Mouse (Mus musculus) spleen, postnatal 36 days (tissue): ENCODE data around the gene Trmu.
"Not testable (repeated sequence)": the region's sequence is repeated elsewhere in the genome, so short reads cannot be mapped to it uniquely, and the experiment has no call there.

ENCODE experiments used
- DNase-seq, 2 experiments: peaks; one replicate each; pipeline ENCODE4 v3.0.0; 2022; ENCODE audit warnings: low spot score in 2 of 2, mixed read lengths in 1 of 2

Trmu gene

DNA sequence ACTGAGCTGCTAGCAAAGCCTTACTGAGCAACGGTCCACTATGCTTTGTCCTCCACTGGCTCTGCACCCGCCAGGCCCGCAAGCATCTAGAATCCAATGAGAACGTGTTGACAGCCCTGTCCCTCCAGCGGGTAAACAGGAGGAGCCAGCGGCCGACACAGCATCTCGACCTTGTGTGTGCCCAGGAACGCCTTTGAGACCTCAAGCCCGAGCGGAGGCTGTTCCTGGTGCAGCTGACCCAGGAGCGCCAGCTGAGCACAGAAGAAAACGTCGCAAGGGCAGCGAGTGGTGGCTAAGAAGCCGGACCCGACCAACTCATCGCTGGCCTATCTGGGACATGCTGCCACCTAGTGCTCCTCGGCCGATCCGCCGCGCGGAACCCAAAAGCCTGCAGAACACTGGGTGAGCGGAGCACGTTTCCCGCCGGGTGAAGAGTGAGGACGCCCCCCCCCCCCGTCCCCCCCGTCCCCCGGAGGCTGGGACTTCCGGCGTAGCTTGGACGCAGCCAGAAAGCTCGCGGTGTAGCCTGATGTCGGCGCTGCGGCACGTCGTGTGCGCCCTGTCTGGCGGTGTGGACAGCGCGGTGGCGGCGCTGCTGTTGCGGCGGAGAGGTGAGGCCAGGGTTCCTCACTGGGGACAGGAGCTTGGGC, at the start of gene Trmu:
TSS of gene Trmu (plus strand) at position 465 of the 650 bp plus-strand sequence.
- DNase-seq: peak; percentile 83 to 87

DNA sequence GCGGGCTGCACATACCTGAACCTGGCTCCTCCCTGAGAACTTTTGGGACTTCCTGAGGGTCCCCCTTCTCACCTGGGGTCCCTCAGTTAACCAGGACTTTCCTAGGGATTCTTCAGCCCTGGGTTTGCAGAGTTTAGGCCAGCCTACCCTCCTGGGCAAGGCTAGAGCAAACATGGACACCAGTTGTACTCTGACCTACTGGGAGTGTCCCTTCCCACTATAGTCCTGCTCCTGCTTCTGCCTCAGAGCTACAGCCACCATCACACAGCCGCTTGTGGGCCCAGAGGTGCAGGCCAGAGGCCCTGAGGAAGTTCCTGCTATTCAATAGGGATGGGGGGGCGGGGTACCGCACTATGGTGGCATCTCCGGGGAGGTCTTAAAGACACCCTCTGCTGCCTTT, 49.6 kb upstream of the Trmu start:
- no peak for DNase-seq

DNA sequence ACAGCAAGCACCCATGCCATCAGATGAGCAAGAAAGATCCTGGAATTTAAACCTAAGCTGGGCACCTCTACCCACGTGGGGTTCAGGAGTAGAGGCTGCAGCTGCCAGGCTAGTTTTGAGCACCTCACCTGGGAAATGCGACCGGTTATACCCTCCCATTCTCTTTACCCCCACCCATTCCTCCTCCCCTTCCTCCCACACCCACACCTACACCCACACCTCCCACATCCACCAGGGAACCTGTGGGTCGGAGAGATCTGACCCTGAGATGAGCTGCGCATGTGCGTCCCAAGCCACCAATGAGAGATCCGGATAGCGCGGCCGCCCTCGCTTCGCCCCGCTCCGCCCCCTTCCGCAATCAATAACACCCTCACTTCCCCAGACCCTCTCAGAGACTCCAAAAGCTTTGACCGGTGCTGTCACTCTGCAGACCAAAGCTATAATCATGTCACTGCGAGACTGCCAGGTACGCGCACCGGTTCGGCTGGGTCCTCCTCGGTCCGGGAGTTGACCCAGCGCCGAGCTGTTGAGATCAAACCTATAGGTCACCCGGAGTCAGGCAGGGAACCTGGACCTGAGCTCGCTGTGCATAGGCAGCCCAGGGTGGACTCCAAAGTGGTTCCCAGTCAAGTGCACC, 47.0 kb upstream of the Trmu start, which contains the start of gene Ttc38:
TSS of gene Ttc38 (plus strand) at position 353 of the 637 bp plus-strand sequence.
- peak; percentile 89 to 91 for DNase-seq

DNA sequence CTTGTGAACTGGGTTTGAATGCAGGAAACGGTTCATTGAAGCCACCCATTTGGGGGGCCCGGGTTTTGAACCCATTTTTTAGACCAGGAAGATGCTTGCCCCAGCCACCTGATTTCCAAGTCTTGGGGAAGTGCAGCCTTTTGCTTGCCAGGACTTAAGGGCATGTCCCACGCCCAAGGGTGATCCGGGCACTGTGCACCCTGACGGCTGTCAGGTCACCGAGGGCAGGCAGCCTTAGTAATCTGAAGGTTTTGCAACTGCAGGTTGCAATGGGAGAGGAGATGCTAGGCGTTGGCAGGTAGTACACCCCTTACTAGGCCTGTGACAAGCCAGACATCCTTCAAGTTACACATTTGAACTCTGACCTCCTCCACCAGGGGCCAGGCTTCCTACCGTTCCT, 46.5 kb upstream of the Trmu start:
- DNase-seq: no peak

DNA sequence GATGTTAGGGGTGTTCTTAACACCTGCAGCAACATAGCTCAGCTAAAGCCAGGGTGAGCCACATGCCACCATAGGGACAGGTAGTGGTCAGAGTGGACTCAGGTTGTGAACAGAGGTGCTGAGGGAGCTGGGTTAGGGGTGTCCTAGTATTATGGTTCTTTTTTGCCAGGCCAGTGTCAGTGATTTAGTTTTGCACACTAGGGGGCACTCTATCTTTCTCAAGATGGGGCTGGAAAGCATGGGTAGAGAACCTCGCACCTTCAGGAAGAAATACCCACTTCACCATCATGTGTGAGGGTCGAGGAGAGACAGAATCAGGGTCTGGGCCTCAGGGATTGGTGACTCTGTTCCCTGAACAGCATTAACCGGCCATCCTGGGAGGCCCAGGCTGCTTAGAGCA, 43.8 kb upstream of the Trmu start:
- no peak for DNase-seq

DNA sequence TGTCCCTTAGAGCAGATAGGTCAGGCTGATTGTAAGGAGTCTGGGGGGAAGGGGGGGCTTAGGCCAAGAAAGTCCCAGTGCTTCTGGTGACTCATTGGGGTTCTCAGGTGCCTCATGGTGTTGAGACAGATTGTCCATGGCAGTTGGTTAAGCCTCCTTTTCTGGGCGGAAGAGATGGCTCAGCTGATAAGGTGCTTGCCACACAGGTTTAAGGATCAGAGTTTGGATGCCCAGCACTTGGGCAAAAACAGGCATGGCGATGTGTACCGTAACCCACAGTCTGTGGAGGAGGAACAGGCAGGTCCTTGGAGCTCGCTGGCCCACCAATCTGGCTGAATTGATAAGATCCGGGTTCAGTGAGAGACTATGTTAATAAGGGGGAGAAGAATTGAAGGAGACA, 42.2 kb upstream of the Trmu start:
- no peak for DNase-seq

DNA sequence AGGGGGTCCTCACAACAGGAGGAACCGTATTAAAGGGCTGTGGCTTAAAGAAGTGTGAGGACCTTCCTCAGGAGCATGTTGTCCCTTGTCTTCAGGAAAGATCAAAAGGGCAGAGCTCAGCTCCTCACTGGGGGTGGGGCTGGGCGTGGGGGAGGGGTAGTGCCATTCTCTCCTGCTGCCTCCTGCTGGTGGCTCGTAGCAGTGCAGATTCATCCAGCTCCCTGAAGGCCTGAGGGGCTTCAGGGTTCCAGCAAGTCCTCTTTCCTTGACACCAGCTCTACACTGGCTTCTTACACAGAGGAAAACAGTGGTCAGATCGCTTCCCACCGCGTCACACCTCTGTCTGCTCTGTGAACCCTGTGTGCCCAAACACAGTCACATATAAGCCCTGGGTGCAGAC, 38.1 kb upstream of the Trmu start:
- DNase-seq: peak in 1 of 2 experiments; percentile 8

DNA sequence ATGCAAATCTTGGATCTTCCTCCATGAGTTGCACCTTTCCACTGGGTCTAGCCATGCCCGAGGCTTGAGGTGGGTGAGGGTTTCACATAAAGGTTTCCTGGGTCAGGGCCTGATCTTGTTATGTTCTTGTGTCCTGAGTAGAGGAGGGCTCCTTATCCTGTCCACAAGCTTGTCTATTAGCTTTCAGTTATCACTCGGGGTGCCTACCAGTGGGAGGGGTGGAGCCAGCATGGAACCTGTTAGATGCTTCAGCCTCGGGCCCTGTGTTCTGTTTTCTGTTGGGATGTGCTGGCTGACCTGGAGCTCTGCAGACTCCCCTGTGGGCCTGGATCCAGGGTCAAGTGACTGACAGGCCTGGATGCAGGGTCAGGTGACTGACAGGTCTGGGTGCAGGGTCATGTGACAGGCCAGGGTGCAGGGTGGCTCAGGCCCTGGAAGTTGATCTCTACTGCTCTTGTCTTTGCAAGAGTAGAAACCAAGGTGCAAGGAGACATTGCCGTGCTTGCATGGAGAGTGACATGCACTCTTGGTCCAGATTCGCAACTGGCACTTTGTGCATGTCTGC, 37.2 kb upstream of the Trmu start:
- DNase-seq: no peak

DNA sequence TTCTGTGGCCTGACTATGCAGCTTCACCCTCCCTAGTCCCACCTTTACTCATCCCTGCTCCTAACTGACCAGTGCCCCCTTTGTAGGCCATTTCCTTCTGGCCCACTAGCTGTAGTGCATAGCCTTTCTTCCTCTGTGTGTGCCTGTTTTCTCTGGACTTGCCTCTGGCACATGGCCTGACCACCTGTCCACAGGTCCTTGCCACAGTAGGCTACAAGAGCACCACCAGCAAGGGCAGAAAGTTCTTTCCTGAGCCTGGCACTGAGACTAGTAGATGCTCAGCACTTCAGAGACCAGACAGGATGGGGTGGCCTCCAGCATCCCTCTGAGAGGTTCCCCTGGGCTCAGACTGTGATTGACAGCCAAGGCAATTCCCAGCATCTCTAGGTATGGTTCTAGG, 34.0 kb upstream of the Trmu start:
- DNase-seq: no peak

DNA sequence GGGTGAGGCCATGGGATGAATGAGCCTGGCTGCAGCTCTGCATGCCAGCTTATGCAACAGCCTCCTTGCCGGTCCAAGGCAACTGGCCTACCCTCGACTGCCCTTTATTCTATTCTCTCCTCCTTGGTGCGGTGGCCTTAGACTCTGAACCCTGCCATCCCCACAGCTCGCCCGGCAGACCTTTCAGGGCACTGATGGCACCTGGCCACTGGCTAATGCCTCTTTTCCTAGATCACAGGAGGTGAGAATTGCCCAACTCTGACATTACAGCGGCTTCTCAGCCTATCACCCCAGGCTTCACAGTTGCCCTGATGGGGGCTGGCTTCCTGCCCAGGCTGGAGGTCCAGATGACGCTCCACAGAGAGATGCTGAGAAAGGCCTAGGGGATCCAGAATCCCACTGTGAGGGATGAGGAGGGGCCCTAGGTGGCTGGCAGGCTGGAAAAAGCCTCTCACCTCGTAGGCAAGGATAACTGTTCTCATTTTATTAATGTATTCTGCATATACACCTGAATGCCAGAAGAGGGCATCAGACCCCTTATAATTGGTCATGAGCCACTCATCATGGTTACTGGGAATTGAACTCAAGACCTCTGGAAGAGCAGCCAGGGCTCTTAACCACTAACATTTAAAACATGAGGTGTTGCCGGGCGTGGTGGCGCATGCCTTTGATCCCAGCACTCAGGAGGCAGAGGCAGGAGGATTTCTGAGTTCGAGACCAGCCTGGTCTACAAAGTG, 27.3 kb upstream of the Trmu start:
- no peak for DNase-seq

DNA sequence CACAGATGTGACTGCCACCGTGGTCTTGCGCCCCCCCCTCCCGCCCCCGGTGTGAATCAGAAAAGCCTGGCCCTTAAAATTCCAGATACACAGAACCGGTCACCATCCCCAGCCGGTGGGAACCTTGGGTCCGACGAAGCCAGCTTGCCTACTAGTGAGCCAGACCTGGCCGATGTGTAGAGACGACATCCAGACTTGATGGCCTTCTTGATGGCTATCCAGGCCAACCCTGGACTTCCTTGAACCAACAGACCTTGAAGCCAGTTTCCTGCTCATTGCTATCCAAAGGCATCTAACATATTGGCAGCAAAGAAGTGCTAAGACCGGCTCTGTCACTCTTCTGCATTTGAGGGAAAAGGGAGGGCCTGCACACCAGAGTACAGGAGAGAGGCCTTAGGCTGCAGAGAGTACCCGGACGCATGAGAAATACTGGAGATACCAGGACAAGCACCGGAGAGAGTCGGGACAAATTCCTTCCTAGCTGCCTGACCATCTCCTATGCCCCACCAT, 20.1 kb upstream of the Trmu start:
- DNase-seq: peak in 1 of 2 experiments; percentile 11

DNA sequence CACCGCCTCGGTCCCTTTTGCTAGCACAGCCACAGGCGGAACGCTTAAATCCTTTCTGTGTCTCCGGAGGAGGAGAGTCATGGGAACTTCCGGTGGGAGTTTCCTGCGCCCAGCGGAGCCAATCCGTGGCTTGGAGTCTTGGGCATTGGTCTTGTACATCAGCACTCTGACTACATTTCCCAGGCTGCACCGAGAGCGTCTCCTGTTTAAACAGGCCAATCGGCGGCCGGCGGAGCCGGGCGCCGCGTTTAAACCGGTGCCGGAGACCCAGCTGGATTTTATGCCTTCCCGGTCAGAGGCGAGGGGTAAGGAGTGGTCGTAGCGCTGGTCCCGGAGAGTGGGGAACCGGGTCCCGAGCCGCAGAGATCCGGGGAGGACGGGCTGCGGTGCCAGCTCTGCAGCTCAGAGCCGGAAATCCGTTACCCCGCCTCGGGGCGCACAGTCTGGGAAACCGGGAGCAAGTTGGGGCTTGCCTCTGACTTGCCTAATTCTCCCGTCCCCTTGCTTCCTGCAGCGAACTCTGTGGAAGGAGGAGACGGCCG, 19.6 kb upstream of the Trmu start, which contains the start of gene Gtse1:
TSS of gene Gtse1 (plus strand) at position 256 of the 542 bp plus-strand sequence.
- DNase-seq: peak; percentile 92 to 95

DNA sequence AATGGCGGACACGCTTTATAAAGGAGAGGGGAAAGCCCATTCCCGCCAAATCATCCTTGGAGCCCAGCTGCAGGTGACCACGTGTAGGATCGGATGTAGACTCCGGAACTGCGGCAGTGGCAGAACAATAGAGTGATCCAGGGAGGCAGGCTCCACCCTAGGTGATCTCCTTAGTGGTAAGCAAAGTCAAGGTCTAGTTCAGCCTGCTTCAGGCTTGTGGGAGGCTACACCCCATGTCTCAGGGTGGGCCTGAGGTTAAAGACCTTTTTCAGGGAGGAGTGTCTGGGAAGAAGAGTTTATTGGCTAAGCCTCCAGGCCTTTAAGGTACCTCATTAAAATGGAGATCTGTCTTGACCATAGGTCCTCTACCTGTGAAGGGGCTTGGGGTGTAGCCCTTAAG, 13.2 kb upstream of the Trmu start:
- DNase-seq: not testable (repeated sequence)

DNA sequence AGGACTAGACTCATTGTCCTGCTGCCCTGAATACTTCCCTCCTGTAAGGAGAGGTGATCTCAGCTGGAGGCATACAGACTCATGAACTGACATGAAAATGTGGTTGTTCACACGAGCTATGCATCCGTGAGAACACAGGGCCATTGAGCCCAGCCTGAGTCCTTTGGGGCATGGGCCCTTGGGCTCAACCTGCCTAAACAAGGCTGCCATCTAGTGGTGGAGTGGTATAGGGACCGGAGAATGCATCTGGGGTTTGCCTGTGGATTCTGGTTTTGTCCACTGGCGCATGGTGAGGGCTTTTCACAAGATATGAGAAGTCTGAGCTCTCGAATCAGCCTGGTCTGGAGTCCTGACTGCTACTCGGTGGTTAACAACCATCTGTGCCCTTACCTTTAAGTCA, 11.4 kb upstream of the Trmu start:
- peak; percentile 45 to 57 for DNase-seq

DNA sequence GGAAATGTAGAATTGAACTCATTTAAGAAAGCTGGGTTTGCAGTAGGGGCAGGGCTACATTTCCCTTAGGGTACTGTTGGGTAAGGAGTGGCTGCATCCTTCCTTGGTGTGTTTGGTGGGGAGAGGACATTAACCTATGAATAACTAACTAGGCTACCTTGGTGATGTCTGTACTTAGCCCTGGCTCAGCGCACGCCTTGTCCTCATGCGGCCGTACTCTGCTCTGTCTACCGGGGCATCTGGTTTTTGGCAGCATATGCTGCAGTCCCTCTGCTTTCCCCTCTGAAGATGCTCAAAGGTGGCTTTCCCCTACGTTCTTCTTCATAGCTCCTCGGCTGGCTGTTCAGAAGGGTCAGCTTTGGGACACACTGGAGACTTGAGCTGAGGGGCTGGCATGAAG, 1.8 kb upstream of the Trmu start:
- DNase-seq: no peak

DNA sequence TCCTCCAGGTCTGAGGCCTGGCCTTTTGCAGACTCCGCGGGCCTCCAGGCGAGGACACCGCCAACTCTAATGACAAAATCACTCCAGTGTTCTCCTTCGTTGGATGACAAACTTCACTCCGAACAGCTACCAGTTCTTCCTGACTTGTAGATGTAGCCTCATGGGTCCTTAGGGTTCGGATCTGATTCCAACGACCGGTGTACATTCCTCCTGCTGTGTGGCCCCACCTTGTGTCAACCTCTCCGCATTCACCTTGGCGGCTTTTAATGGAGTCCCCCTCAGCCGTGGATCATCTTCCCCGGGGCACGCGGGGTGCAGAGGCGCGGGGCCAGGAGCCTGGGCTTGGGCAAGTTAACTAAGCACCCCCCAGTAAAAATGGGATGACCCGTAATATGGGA, 385 bp downstream of the Trmu start:
- DNase-seq: no peak

DNA sequence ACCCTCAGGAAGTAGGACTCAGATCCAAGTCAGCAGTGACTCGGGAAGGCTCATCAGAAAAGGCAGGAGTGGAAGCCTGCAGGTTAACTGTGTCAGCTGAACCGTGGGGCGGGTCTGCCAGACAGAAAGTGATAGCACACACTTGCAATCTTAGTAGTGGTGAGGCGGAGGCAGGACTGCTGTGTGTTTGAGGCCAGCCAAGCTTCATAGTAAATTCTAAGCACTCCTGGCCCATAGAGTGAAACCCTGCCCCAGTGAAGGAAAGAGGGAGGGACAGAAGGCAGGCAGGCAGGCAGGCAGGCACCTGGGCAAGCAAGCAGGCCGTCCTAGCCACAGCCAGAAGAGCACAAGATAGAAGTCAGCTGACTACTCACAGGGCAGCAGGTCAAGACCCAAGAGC, 6.5 kb downstream of the Trmu start:
- DNase-seq: no peak

DNA sequence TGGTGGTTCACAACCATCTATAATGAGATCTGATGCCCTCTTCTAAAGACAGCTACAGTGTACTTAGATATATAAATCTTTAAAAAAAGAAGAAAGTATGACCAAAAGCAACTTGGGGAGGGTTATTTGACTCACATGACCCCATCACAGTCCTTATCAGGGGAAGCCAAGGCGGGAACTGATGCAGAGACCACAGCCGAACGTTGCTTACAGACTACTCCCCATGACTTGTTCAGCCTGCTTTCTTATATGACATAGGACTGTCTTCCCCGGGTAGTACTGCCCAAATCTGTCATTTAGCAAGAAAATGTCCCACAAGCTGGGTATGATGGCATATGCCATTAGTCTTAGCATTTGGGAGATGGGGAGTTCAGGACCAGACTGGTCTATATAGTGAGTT, 10.1 kb downstream of the Trmu start:
- DNase-seq: no peak

DNA sequence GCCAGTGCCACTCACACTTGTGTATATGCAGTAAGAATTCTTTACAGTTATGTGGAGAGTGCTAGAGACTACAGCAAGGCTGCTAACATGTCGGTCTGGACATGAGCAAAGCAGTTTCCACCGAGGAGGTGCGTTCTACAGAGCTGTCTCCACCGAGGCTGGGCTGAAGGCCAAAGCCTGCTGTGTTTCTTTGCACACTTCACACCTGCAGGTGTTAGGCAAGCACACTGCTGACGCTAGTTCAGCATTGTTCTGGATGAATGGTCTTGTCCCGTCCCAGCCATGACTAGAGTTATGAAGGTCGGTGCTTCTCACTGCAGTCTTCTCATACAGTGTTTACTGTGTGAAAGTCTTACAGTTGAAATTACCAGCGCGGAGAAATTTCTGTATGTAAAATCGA, 12.9 kb downstream of the Trmu start:
- no peak for DNase-seq

DNA sequence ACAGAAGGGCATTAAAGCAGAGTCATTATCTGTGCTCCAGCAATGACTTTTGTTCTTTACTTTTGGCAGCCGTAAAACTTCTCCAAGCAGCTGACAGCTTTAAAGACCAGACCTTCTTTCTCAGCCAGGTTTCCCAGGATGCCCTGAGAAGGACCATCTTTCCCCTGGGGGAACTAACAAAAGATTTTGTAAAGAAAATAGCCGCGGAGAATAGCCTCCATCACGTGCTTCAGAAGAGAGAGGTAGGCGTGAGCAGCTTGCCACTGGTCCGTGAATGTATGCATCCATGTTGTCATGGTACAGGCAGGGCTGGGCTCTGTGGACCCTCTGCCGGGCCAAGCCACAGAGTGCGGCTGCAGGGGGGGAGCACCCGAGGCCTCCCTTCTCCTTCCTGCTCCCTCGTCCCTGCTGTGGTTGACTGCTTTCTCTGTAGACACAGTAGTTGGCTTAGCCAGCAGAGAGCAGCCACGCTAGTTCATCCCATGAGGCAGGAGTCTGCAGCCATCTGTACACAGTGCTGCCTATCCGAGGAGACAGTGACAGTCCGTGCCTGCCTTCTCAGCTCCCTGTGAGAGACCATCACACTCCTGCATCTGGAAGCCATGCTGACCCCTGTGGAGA, 13.5 kb downstream of the Trmu start:
- no peak for DNase-seq

DNA sequence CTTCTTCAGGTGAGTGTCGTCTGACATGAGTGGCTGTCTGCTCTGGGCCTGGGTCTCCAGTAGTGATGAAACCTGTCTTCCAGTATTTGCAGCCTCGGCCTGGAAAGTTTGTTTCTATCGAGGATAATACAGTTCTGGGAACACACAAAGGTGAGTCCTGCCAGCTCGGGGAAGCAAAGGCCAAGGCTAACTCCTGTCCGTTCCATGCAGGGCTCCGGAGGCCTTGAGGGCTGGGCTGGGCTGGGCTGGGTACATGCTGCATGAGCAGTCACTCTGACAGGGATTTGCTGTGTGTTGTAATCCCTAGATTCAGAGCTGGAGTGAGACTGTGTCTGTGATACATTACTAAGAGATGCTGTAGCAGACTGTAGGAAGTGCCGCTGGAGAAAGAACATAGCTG, 14.8 kb downstream of the Trmu start:
- DNase-seq: no peak

DNA sequence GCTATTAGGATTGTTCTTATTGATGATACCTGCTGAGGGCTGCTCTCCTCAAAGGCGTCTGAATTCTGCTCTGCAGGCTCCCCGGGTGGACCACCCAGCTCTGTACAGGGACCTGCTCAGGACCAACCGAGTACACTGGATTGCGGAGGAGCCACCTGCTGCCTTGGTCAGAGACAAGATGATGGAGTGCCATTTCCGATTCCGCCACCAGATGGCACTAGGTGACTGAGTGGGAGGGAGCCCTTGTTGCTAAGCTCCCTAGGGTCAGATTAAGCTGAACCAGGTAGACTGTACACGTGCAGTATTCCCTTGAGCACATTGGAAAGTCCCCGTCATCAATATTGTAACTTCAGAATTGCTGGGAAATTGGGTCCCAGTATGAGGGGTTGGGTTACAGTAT, 17.2 kb downstream of the Trmu start:
- peak; percentile 60 to 67 for DNase-seq
